Mouse (Mus musculus): ENCODE measurements around the gene Gm15557.

GRCm38 (mm10) chr2:155974087-155974731, 33.7 kb downstream of the Gm15557 start:
- no peak for TF ChIP-seq CTCF (conservative IDR thresholded peaks at IDR 0.05; ENCODE audit: low read length)
- TF ChIP-seq POU5F1 (IDR thresholded peaks at IDR 0.05; ENCODE audit: borderline replicate concordance, low read length) = no peak
- TF ChIP-seq NANOG (IDR thresholded peaks at IDR 0.05; ENCODE audit: borderline replicate concordance, low read length) = no peak
